Mouse (Mus musculus): ENCODE measurements around the gene Osmr. TPM values are rescaled to one million over a fixed set of nuclear protein-coding genes. Genes with fewer than 3 reads are reported as not detected.
"Not testable (repeated sequence)": the region's sequence is repeated elsewhere in the genome, so short reads cannot be mapped to it uniquely, and the experiment has no call there.

Osmr gene
- polyA plus RNA-seq, 1 experiment: 168 TPM

GRCm38 (mm10) chr15:6871621-6872359 is 3.0 kb downstream of the Osmr start:
- Histone ChIP-seq H3K4me3 (ENCODE audit: insufficient read depth, low read length) (peak overlapping the region; percentile 31), H3K4me1 (ENCODE audit: control insufficient read depth, insufficient read depth, low read length) (no peaks in the 10 kb centered on the region), H3K27ac (ENCODE audit: insufficient read depth, low read length) (peak overlapping the region; percentile 22; the same call in 1 of the 2 replicates)
- no peak for TF ChIP-seq POLR2A (IDR thresholded peaks at IDR 0.05; ENCODE audit: low read depth, low read length)
- no peak for TF ChIP-seq CTCF (IDR thresholded peaks at IDR 0.05; ENCODE audit: borderline replicate concordance, insufficient read depth, low read length)

- Histone ChIP-seq H3K27ac (ENCODE audit: insufficient read depth, low read length) (no peak overlapping the region), H3K4me1 (ENCODE audit: control insufficient read depth, insufficient read depth, low read length) (peaks cover 3% of the 10 kb centered on the region; the same call in 1 of the 2 replicates), H3K4me3 (ENCODE audit: insufficient read depth, low read length) (no peak overlapping the region)
- TF ChIP-seq CTCF (IDR thresholded peaks at IDR 0.05; ENCODE audit: borderline replicate concordance, insufficient read depth, low read length) (no peak), POLR2A (IDR thresholded peaks at IDR 0.05; ENCODE audit: low read depth, low read length) (no peak)
Observed at GRCm38 (mm10) chr15:6866888-6867287, 7.9 kb downstream of the Osmr start.

- H3K27ac ChIP-seq (ENCODE audit: insufficient read depth, low read length): peak overlapping the region; percentile 74
- no peak for TF ChIP-seq POLR2A (IDR thresholded peaks at IDR 0.05; ENCODE audit: low read depth, low read length)
- no peak for TF ChIP-seq CTCF (IDR thresholded peaks at IDR 0.05; ENCODE audit: borderline replicate concordance, insufficient read depth, low read length)
- peaks cover 9% of the 10 kb centered on the region for H3K4me1 ChIP-seq (ENCODE audit: control insufficient read depth, insufficient read depth, low read length)
- no peak overlapping the region for H3K4me3 ChIP-seq (ENCODE audit: insufficient read depth, low read length)
Observed at GRCm38 (mm10) chr15:6862125-6862524, 12.6 kb downstream of the Osmr start.

GRCm38 (mm10) chr15:6861617-6862016 is 13.2 kb downstream of the Osmr start:
- Histone ChIP-seq H3K4me3 (ENCODE audit: insufficient read depth, low read length) (no peak overlapping the region), H3K27ac (ENCODE audit: insufficient read depth, low read length) (peak overlapping the region; percentile 74), H3K4me1 (ENCODE audit: control insufficient read depth, insufficient read depth, low read length) (peaks cover 9% of the 10 kb centered on the region)
- TF ChIP-seq CTCF (IDR thresholded peaks at IDR 0.05; ENCODE audit: borderline replicate concordance, insufficient read depth, low read length) (no peak), POLR2A (IDR thresholded peaks at IDR 0.05; ENCODE audit: low read depth, low read length) (no peak)

- TF ChIP-seq CTCF (IDR thresholded peaks at IDR 0.05; ENCODE audit: borderline replicate concordance, insufficient read depth, low read length) (no peak), POLR2A (IDR thresholded peaks at IDR 0.05; ENCODE audit: low read depth, low read length) (no peak)
- no peak overlapping the region for H3K4me3 ChIP-seq (ENCODE audit: insufficient read depth, low read length)
- H3K4me1 ChIP-seq (ENCODE audit: control insufficient read depth, insufficient read depth, low read length): peaks cover 9% of the 10 kb centered on the region
- H3K27ac ChIP-seq (ENCODE audit: insufficient read depth, low read length): no peak overlapping the region
Observed at GRCm38 (mm10) chr15:6859781-6860180, 15.0 kb downstream of the Osmr start.

- H3K4me3 ChIP-seq (ENCODE audit: insufficient read depth, low read length): no peak overlapping the region
- peaks cover 9% of the 10 kb centered on the region for H3K4me1 ChIP-seq (ENCODE audit: control insufficient read depth, insufficient read depth, low read length)
- no peak for TF ChIP-seq POLR2A (IDR thresholded peaks at IDR 0.05; ENCODE audit: low read depth, low read length)
- no peak for TF ChIP-seq CTCF (IDR thresholded peaks at IDR 0.05; ENCODE audit: borderline replicate concordance, insufficient read depth, low read length)
- peak overlapping the region; percentile 62 for H3K27ac ChIP-seq (ENCODE audit: insufficient read depth, low read length)
Observed at GRCm38 (mm10) chr15:6858871-6859270, 15.9 kb downstream of the Osmr start.

GRCm38 (mm10) chr15:6857270-6857905 is 17.4 kb downstream of the Osmr start:
- Histone ChIP-seq H3K4me1 (ENCODE audit: control insufficient read depth, insufficient read depth, low read length) (peaks cover 9% of the 10 kb centered on the region), H3K27ac (ENCODE audit: insufficient read depth, low read length) (peak overlapping the region; percentile 92), H3K4me3 (ENCODE audit: insufficient read depth, low read length) (no peak overlapping the region)
- no peak for TF ChIP-seq CTCF (IDR thresholded peaks at IDR 0.05; ENCODE audit: borderline replicate concordance, insufficient read depth, low read length)
- no peak for TF ChIP-seq POLR2A (IDR thresholded peaks at IDR 0.05; ENCODE audit: low read depth, low read length)

GRCm38 (mm10) chr15:6849851-6850250 is 24.9 kb downstream of the Osmr start:
- TF ChIP-seq CTCF (IDR thresholded peaks at IDR 0.05; ENCODE audit: borderline replicate concordance, insufficient read depth, low read length) (no peak), POLR2A (IDR thresholded peaks at IDR 0.05; ENCODE audit: low read depth, low read length) (no peak)
- Histone ChIP-seq H3K4me3 (ENCODE audit: insufficient read depth, low read length) (no peak overlapping the region), H3K4me1 (ENCODE audit: control insufficient read depth, insufficient read depth, low read length) (peaks cover 8% of the 10 kb centered on the region; the same call in 1 of the 2 replicates), H3K27ac (ENCODE audit: insufficient read depth, low read length) (peak overlapping the region; percentile 1; the same call in 1 of the 2 replicates)

GRCm38 (mm10) chr15:6840199-6840598 is 34.6 kb downstream of the Osmr start:
- Histone ChIP-seq H3K27ac (ENCODE audit: insufficient read depth, low read length) (no peak overlapping the region), H3K4me3 (ENCODE audit: insufficient read depth, low read length) (no peak overlapping the region), H3K4me1 (ENCODE audit: control insufficient read depth, insufficient read depth, low read length) (no peaks in the 10 kb centered on the region)
- no peak for TF ChIP-seq CTCF (IDR thresholded peaks at IDR 0.05; ENCODE audit: borderline replicate concordance, insufficient read depth, low read length)
- TF ChIP-seq POLR2A (IDR thresholded peaks at IDR 0.05; ENCODE audit: low read depth, low read length): no peak

- TF ChIP-seq CTCF (IDR thresholded peaks at IDR 0.05; ENCODE audit: borderline replicate concordance, insufficient read depth, low read length) (no peak), POLR2A (IDR thresholded peaks at IDR 0.05; ENCODE audit: low read depth, low read length) (no peak)
- Histone ChIP-seq H3K4me1 (ENCODE audit: control insufficient read depth, insufficient read depth, low read length) (no peaks in the 10 kb centered on the region), H3K4me3 (ENCODE audit: insufficient read depth, low read length) (no peak overlapping the region), H3K27ac (ENCODE audit: insufficient read depth, low read length) (no peak overlapping the region)
Observed at GRCm38 (mm10) chr15:6815807-6816206, 59.0 kb downstream of the Osmr start.

- not testable (repeated sequence) for H3K4me1 ChIP-seq (ENCODE audit: control insufficient read depth, insufficient read depth, low read length); H3K4me3 ChIP-seq (ENCODE audit: insufficient read depth, low read length); H3K27ac ChIP-seq (ENCODE audit: insufficient read depth, low read length)
Observed at GRCm38 (mm10) chr15:6801212-6801611, 73.6 kb downstream of the Osmr start.
